Mouse (Mus musculus): Measurements from ENCODE around the gene Lyrm1.

The Lyrm1 gene

DNA sequence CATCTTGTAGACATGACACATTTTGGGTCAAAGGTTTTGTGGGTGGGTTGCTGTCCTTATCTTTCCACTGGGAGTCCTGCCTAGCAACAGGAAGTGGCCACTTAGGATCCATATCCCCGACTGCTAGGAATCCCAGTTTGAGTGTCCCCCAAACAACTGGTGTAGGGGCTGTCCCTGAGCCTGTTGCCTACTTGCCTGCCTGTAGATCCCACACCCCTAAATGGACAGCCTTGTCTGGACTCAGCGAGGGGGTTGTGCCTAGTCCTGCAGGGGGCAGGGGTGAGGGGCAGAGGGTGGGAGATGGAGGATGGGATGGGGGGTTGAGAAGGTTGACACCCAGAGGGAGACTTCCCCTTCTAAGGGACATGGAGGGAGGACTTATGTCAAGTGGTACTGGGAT is 73.7 kb downstream of the Lyrm1 start:
- no peak for DNase-seq

DNA sequence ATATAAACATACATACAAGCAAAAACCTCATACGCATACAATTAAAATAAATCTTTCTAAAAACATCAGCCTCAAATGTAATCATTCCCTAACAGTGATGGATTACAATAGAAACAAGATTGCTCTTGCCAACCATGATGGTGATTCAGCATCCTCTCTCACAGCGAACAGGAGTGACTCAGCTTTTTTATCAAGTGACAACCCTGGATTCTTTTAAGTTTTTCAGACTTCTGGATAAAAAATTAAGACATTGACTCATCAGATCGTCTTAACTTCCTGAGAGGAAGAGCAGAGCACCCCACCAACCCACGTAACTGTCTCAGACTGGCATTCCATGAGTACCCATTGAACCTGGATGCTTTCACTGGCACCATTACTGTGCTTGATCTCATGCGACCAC is 78.6 kb downstream of the Lyrm1 start:
- DNase-seq, result no peak

DNA sequence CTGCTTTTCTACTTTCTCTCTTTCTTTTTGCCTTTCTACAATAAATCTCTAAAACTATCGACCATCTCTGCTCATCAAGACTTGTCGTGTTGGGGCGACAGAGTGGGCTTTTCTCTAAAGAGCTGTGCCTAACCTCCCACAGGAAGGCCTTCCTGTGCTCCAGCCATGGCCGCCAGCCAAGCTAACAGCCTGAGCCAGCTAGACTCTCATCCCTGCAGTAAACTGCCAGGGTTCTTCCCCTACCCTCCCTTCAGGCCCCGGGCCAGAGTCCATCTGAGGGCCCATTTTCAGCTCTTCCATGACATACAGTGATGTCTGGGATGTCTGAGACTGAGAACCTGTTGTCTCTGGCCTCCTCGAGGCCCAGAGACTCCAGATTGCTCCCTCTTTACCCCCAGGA is 80.6 kb downstream of the Lyrm1 start:
- DNase-seq, result peak; percentile 4

DNA sequence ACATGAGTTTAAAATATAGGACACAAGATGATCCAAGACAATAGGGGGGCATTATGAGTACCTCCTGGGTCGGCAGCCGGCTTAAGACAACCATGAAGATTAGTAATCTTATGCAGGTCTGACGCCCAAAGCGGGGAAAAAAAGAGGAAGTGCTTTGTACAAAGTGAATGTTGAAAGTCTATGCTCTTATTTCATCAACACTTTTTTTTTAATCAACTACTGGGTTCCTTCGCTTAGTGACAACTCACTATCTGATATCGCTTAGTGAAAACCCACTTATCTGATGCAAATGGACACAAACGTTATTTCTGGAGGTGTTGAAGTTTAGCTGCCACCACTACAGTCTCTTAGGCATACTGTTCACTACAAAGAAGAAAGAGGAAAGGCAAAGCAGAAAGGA is 81.9 kb downstream of the Lyrm1 start:
- no peak for DNase-seq

DNA sequence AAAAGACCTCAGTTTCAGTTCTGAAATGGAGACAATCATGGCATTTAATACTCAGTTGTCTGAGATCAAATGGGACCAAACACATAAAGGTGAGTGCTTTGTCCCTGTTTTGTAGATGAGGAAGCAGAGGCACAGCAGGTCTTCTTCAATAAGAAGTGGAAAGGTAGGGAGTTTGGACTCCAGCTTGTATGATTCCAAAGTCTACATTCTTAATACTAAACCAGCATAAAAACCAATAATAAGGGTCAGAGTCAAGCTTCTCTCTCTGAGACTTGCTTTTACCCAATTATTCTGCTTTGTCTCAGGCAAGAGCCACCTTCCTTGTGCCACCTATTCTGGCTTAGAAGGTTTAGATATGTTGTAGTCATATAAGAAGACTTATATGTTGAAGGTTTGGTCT is 82.9 kb downstream of the Lyrm1 start:
- DNase-seq, result no peak

DNA sequence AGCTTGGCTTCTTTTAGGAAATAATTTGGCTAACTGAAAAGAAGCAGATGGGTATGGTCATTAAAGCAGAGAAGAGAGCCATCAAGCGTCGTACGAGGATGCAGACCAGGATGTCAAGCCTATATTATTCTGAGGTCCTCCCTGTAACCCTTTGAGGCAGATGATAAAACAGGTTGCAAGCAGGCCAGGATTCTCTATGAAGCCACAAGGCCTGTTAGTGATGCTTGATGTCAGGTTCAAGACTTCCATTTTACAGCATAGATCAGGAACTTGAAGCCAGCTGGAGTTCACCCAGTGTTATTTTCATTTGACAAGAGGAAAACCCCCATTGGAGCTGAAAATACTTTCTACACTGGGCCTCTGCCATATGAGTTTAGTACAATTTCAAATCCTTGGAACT is 84.5 kb downstream of the Lyrm1 start:
- no peak for DNase-seq

DNA sequence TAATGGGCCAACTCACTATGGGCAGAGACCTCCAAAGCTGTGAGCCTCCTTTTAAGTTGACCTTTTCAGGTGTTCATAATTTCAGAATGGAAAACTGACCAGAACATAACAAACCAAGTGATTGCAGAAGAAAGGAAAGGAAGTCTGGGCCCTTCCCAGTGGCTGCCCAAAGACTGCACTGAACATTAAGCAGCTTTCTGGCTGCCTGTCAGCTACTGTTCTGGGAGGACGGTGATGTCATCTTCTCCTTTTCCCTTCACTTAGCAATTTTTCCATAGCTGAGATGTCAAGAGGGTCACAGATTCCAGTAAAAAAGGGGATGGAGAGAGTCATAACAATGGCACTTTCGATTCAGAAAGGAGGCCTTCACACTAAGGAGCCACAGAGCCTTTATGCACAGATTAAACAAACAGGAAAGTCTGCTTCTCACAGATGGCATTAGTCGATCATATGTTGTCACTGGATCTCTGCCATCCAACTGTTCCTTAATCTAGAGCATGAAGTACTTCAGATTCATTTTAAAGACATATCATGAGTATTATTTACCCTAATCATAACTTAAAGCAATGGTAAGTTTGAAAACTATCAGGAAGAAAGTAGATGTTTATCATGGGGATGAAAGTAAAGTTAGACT is 89.7 kb downstream of the Lyrm1 start:
- peak; percentile 21 for DNase-seq

DNA sequence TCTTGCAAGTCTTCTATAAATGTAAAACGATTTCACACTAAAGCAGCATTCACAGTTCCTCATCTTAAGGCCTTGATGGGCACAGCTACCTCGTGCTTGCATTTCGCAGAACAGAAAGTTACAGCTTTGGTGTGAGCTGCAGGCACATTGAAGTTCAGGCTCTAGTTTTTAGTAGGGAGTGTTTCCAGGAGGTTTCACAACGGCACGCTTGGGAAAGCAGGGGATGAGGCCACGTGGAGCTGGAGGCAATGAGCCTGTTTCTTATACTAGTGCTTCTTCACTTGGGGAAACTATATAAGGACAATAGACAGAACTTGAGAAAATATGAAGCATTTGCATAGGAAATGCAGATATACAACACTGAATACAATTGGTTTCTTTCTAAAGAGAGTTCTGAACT is 101.4 kb downstream of the Lyrm1 start:
- DNase-seq, result no peak

Measured in cerebellum, adult 9-10 months (tissue).